Mouse (Mus musculus) mouse trophoblast stem cell (cell line): ENCODE results near the gene Shc4.

Source experiments
- in situ Hi-C, 2 experiments: fragments of 300-500 bp; cut with MseI, MboI; formaldehyde crosslinking; loops; 2 replicates in 1 of 2; 3 replicates in 1 of 2; pipeline ENCODE4 v1.15.1; 2025

Gene Shc4

GRCm38 (mm10) chr2:125724086-125724430 is at the start of gene Shc4:
Gene Shc4 (minus strand): TSS chr2:125724148.
- in situ Hi-C loops, result no loop called here

GRCm38 (mm10) chr2:125765029-125765428 is 41.1 kb upstream of the Shc4 start:
- in situ Hi-C loops, result no loop called here

GRCm38 (mm10) chr2:125764531-125764930 is 40.6 kb upstream of the Shc4 start:
- in situ Hi-C loops, result no loop called here

- in situ Hi-C loops, result no loop called here
These were observed 25.4 kb upstream of the Shc4 start for GRCm38 (mm10) chr2:125749330-125749729.

GRCm38 (mm10) chr2:125739338-125739737 is 15.4 kb upstream of the Shc4 start:
- in situ Hi-C loops, result no loop called here

- in situ Hi-C loops, result no loop called here
These were observed 14.8 kb upstream of the Shc4 start for GRCm38 (mm10) chr2:125738718-125739117.

GRCm38 (mm10) chr2:125736025-125736343 is 12.0 kb upstream of the Shc4 start:
- in situ Hi-C loops, result no loop called here

- in situ Hi-C loops, result no loop called here
These were observed 11.5 kb upstream of the Shc4 start for GRCm38 (mm10) chr2:125735333-125736024.

GRCm38 (mm10) chr2:125734741-125735140 is 10.8 kb upstream of the Shc4 start:
- in situ Hi-C loops, result loop anchor here in 1 of 2 experiments (5.0 kb wide), 1 partner anchor 72 kb away; no protein-coding TSS in a partner anchor

- in situ Hi-C loops, result loop anchor here in 1 of 2 experiments (5.0 kb wide), 1 partner anchor 70 kb away; no protein-coding TSS in a partner anchor
These were observed 8.0 kb upstream of the Shc4 start for GRCm38 (mm10) chr2:125731763-125732560.

GRCm38 (mm10) chr2:125724546-125725114 is 682 bp upstream of the Shc4 start:
- in situ Hi-C loops, result loop anchor here in 1 of 2 experiments (5.0 kb wide), 1 partner anchor 57 kb away; no protein-coding TSS in a partner anchor

- in situ Hi-C loops, result no loop called here
These were observed 401 bp downstream of the Shc4 start for GRCm38 (mm10) chr2:125723408-125724085.

GRCm38 (mm10) chr2:125723086-125723407 is 901 bp downstream of the Shc4 start:
- in situ Hi-C loops, result no loop called here

GRCm38 (mm10) chr2:125716599-125716998 is 7.3 kb downstream of the Shc4 start:
- in situ Hi-C loops, result no loop called here

- in situ Hi-C loops, result no loop called here
These were observed 17.4 kb downstream of the Shc4 start for GRCm38 (mm10) chr2:125706510-125706921.

GRCm38 (mm10) chr2:125704907-125705631 is 18.9 kb downstream of the Shc4 start:
- in situ Hi-C loops, result no loop called here

GRCm38 (mm10) chr2:125702851-125703250 is 21.1 kb downstream of the Shc4 start:
- in situ Hi-C loops, result no loop called here

- in situ Hi-C loops, result no loop called here
These were observed 22.3 kb downstream of the Shc4 start for GRCm38 (mm10) chr2:125701606-125702005.

- in situ Hi-C loops, result no loop called here
These were observed 27.7 kb downstream of the Shc4 start for GRCm38 (mm10) chr2:125696219-125696618.

- in situ Hi-C loops, result no loop called here
These were observed 29.1 kb downstream of the Shc4 start for GRCm38 (mm10) chr2:125694798-125695197.

GRCm38 (mm10) chr2:125692010-125692409 is 31.9 kb downstream of the Shc4 start:
- in situ Hi-C loops, result no loop called here
